Mouse (Mus musculus) bone marrow, adult 2 months (tissue): ENCODE data around the gene Slc27a1. TPM values are rescaled to one million over a fixed set of nuclear protein-coding genes. Genes with fewer than 3 reads are reported as not detected.
A peak's percentile ranks its signal among the peaks of the same experiment; 100 is the strongest.

Source experiments
- H3K27ac ChIP-seq: fragments of 200-500 bp; 2 replicates; pipeline ENCODE4 v1.5.1; 2012; ENCODE audit warnings: low read depth, mild to moderate bottlenecking, control low read depth, inconsistent platforms, low read length; ENCODE audit not compliant: control insufficient read depth, poor library complexity, insufficient read depth
- H3K4me1 ChIP-seq: fragments of 200-500 bp; 2 replicates; pipeline ENCODE4 v1.6.1; 2011; ENCODE audit warnings: low read length; ENCODE audit not compliant: control insufficient read depth, insufficient read depth
- H3K4me3 ChIP-seq: fragments of 200-500 bp; replicated peaks from 2 replicates; pipeline ENCODE3; 2011; ENCODE audit warnings: mild to moderate bottlenecking, low read depth, low read length, control low read depth; ENCODE audit not compliant: control insufficient read depth
- CTCF ChIP-seq: fragments of 200-500 bp; IDR thresholded peaks from 2 replicates; pipeline ENCODE4 v1.5.1; 2011; ENCODE audit warnings: low read length, control low read depth; ENCODE audit not compliant: control insufficient read depth, insufficient read depth
- POLR2A ChIP-seq: fragments of 200-500 bp; IDR thresholded peaks from 2 replicates; pipeline ENCODE4 v1.6.1; 2011; ENCODE audit warnings: low read depth, mild to moderate bottlenecking, control low read depth, low read length, borderline replicate concordance; ENCODE audit not compliant: control insufficient read depth
- WGBS: fragments of 180-500 bp; shearing (Covaris S2); methylation state at CpG from one replicate; pipeline ENCODE4 v1.1.7; 2018; 5-methylcytosine and 5-hydroxymethylcytosine counted together
- polyA plus RNA-seq: library from polyadenylated mRNA; stranded (reverse); fragments of >200 nt; gene quantifications from 2 replicates; pipeline ENCODE4 v1.2.4, GENCODE M21; 2011; ENCODE audit warnings: low replicate concordance; ENCODE audit not compliant: missing spikeins, insufficient read depth, insufficient read length

The Slc27a1 gene
- polyA plus RNA-seq, 1 experiment = 11.2 TPM

DNA sequence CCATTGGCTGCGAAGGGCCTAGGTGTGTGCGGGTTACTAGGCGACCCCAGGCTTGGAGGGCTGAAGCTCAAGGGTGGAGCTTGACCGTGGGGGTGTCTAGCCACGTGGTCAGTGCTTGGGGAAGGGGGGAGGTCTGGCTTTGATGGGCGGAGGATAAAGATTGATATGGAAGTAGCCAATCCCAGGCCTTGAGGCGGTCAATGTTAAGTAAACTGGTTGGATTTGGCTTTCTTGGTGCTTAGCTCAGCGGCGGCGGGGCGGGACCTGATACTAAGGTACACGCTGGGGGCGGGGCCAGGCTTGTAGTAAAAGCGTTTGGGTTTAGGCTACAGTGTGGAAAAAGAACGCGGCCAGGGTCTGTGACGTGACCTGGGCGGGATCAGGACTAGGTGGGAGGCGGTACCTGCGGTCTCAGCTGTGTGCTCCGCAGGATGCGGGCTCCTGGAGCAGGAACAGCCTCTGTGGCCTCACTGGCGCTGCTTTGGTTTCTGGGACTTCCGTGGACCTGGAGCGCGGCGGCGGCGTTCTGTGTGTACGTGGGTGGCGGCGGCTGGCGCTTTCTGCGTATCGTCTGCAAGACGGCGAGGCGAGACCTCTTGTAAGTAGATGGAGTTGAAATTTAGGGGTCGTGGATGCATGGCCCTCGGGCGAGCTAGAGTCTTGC is 1.7 kb downstream of the Slc27a1 start:
- no peak for TF ChIP-seq CTCF
- TF ChIP-seq POLR2A = no peak
- Histone ChIP-seq H3K27ac (no peak overlapping the region), H3K4me3 (peak overlapping the region; percentile 79), H3K4me1 (peaks cover 3% of the 10 kb centered on the region)
- WGBS = under 1% methylated on average over 41 of the region's 41 CpGs

DNA sequence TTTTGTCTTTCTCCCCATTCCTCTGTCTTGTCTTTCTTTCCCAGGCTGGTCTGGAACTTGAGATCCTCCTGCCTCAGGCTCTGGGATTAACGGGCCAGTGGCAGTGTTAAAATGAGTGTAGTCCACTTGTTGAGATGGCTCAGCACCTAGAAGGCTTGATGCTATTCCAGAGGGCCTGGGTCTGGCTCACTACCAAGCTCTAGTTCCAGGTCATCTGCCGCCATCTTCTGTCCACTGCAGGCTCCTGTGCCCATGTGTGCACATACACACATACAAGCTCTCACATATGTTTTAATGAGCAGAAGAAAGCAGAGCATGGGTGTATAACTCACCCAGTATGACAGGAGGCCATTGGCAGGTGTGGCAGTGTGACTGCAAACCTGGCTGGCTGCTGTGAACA is 3.4 kb downstream of the Slc27a1 start:
- Histone ChIP-seq H3K27ac (no peak overlapping the region), H3K4me1 (peaks cover 3% of the 10 kb centered on the region), H3K4me3 (no peak overlapping the region)
- 76% methylated on average over 2 of the region's 2 CpGs for WGBS
- TF ChIP-seq POLR2A (no peak), CTCF (no peak)

DNA sequence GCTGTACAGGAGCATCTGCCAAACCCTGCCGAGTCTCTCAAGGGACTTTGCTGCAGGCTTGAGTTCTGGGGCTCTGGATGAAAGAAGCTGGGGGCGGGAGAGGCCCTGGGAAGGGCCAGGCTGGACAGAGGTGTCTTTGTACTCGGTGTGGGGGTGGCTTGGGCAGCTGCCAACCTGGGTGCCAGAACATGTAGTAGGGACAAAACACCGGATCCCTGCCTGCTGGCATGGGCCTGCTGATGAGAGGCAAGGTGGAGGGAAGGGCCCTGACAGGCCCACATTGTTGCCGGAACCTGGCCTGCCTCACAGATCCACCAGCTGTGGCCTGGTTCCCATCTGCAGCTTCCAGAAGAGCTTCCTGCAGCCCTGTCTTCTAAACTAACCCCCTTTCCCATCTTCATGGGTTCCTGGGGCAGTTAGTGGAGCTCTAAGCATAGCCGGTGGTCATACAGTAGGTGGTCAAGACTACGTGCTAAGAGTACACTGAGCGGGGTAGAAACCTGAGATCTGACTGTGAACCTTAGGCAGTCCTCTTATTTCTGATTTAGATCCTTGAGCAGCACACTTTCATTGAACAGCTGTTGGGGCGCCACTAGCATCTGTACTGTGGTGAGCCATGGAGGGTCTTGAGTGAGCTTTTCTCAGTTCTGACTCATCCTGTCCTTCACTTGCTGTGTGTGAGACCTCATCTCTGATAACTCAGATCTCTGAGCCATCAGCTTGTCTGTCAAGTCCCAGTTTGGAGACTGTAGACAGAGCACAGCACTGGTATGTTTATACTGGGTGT is 4.4 kb downstream of the Slc27a1 start:
- TF ChIP-seq POLR2A = no peak
- TF ChIP-seq CTCF = no peak
- peaks cover 3% of the 10 kb centered on the region for H3K4me1 ChIP-seq
- H3K27ac ChIP-seq = no peak overlapping the region
- 90% methylated on average over 9 of the region's 9 CpGs for WGBS
- H3K4me3 ChIP-seq = no peak overlapping the region

- Histone ChIP-seq H3K4me3 (no peak overlapping the region), H3K4me1 (peaks cover 3% of the 10 kb centered on the region), H3K27ac (no peak overlapping the region)
- 86% methylated on average over 7 of the region's 7 CpGs for WGBS
- no peak for TF ChIP-seq CTCF
- no peak for TF ChIP-seq POLR2A
These were observed 5.7 kb downstream of the Slc27a1 start for GRCm38 (mm10) chr8:71574426-71574825.

DNA sequence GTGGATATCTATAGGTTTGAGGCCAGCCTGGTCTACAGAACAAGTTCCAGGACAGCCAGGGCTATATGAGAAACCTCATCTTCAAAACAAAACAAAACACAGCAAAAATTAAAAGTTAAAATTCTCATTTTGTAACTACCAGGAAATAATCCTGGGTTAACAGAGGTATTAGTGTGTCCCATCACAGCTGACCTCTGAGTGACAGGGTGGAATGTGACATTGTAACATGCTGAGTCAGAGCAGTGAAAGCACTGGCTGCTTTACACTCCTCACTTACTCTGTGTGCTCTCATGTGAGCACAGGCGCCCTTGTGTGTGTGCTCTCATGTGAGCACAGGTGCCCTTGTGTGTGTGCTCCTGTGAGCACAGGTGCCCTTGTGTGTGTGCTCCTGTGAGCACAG is 6.3 kb downstream of the Slc27a1 start:
- peaks cover 3% of the 10 kb centered on the region for H3K4me1 ChIP-seq
- WGBS = 64% methylated on average over 1 of the region's 1 CpGs
- H3K27ac ChIP-seq = no peak overlapping the region
- TF ChIP-seq POLR2A = no peak
- H3K4me3 ChIP-seq = no peak overlapping the region

- Histone ChIP-seq H3K4me1 (no peaks in the 10 kb centered on the region), H3K4me3 (no peak overlapping the region), H3K27ac (no peak overlapping the region)
- 38% methylated on average over 4 of the region's 4 CpGs for WGBS
- no peak for TF ChIP-seq POLR2A
- no peak for TF ChIP-seq CTCF
These were observed 9.2 kb downstream of the Slc27a1 start for GRCm38 (mm10) chr8:71577856-71578387.

DNA sequence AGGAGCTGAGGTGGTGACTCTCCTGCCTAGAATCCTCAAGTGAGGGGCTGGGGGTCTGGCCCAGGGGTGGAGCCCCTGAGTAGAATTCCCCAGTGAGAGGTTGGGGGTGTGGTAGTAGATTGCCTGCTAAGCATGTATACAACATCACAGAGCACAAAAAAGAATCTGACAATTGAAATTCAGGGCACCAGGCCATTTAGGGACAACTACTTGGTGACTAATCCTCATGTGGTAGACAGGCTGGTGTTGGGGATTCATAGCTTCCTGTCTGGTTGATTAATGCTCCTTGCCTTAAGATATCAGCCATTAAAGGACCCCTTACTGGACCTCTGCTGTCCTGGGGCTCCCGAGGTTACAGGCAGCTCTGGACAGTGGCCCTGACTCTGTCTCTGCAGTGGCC is 10.3 kb downstream of the Slc27a1 start:
- TF ChIP-seq CTCF = no peak
- no peak overlapping the region for H3K4me3 ChIP-seq
- WGBS = 75% methylated on average over 1 of the region's 1 CpGs
- no peak overlapping the region for H3K27ac ChIP-seq
- no peaks in the 10 kb centered on the region for H3K4me1 ChIP-seq

- TF ChIP-seq POLR2A = no peak
- no peak for TF ChIP-seq CTCF
- Histone ChIP-seq H3K4me1 (no peaks in the 10 kb centered on the region), H3K27ac (no peak overlapping the region), H3K4me3 (no peak overlapping the region)
- WGBS = 84% methylated on average over 14 of the region's 14 CpGs
These were observed 10.8 kb downstream of the Slc27a1 start for GRCm38 (mm10) chr8:71579476-71579875.

- Histone ChIP-seq H3K4me3 (no peak overlapping the region), H3K27ac (no peak overlapping the region), H3K4me1 (no peaks in the 10 kb centered on the region)
- TF ChIP-seq POLR2A = no peak
- no peak for TF ChIP-seq CTCF
- 85% methylated on average over 9 of the region's 9 CpGs for WGBS
These were observed 11.5 kb downstream of the Slc27a1 start for GRCm38 (mm10) chr8:71580201-71580600.
